Mouse (Mus musculus): ENCODE results near the gene Gm47955.

DNA sequence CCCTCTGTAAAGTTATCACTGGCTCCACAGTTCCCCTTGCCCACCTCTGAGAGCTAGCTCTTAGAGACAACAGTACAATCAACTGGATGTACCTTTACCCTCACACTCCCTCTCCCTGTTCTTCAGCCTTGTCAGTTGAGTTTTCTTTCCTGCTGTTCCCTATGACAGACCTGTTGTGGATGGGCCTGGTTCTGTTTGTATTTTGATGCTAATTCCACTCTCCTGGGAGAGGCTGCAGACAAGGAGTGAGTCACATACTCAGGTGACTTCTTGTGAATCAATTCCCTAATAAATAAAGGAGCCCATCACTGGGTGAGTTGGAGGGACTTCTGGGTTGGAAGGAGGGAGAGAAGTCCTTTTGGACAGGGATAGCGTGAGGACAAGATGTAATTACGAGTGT is 11.5 kb upstream of the Gm47955 start:
- TF ChIP-seq CTCF (IDR thresholded peaks at IDR 0.05; ENCODE audit: borderline replicate concordance, extremely low read depth, insufficient read depth, insufficient read length) = no peak
- TF ChIP-seq POLR2A (IDR thresholded peaks at IDR 0.05; ENCODE audit: borderline replicate concordance, extremely low read depth, insufficient read depth, insufficient read length, poor library complexity, severe bottlenecking) = no peak
